Mouse (Mus musculus) heart, adult 2 months (tissue): ENCODE measurements at regions not wholly inside any gene's neighbourhood (a gene's known extent, or its start where the extent isn't known, plus 50 kb on each side); places are given as distances from the start of the nearest gene placed in this dataset.

Source experiments
- CTCF ChIP-seq: fragments of 200-600 bp; IDR thresholded peaks from 2 replicates; pipeline ENCODE4 v1.8.1; 2022; ENCODE audit warnings: antibody characterized with exemption, mild to moderate bottlenecking, moderate library complexity
- EP300 ChIP-seq: fragments of 200-500 bp; IDR thresholded peaks from 2 replicates; pipeline ENCODE4 v1.6.1; 2011; ENCODE audit warnings: low read depth, low read length, control low read depth; ENCODE audit not compliant: insufficient read depth
- POLR2A ChIP-seq: fragments of 200-500 bp; IDR thresholded peaks from 2 replicates; pipeline ENCODE4 v1.6.1; 2011; ENCODE audit warnings: mild to moderate bottlenecking, low read depth, low read length, control low read depth; ENCODE audit not compliant: insufficient read depth

GRCm38 (mm10) chr16:25197079-25197478 lies 89.5 kb upstream of the Tprg start:
- TF ChIP-seq POLR2A: no peak
- TF ChIP-seq CTCF: no peak
- no peak for TF ChIP-seq EP300
